Mouse (Mus musculus): ENCODE results near the gene Ngrn. TPM values are rescaled to one million over a fixed set of nuclear protein-coding genes. Genes with fewer than 3 reads are reported as not detected.

Ngrn gene
- polyA plus RNA-seq, 1 experiment from 2014 or later = 55.1 TPM

DNA sequence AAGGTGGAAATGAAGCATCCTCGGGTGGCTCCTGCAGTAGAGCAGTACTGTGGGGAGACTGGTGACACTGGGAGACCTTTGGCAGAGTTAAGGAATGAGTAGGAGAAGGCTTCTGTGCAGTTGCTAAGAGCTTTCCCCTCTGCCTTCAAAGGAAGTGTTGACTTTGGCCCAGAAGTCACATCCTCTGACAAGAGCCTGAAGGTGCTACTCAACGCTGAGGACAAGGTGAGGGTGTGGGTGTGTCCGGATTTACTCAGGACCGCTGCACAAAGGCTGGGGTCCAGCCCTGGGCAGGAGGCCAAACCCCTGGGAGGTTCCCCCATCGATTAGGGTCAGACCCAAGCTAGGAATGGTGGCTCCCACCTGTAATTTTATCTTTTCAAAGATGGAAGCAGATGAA, 23.4 kb downstream of the Ngrn start:
- DNase-seq (ENCODE audit: low spot score) = no peak
- Histone ChIP-seq H3K27ac (ENCODE audit: low read depth, low read length) (no peak overlapping the region), H3K4me1 (replicated peaks; ENCODE audit: control insufficient read depth, insufficient read depth, low read length) (0 out of 2 replicates have a peak, but pooled peaks cover 3% of the 10 kb centered on the region), H3K4me3 (ENCODE audit: low read depth, low read length) (no peak overlapping the region), H3K9ac (ENCODE audit: low read depth, low read length) (no peak overlapping the region), H3K27me3 (replicated peaks; ENCODE audit: control insufficient read depth, insufficient read depth, low read length) (no peaks in the 10 kb centered on the region), H3K9me3 (ENCODE audit: control insufficient read depth, low read length) (no peaks in the 10 kb centered on the region), H3K4me2 (no peak overlapping the region), H3K36me3 (ENCODE audit: control insufficient read depth, insufficient read depth, low read length) (peaks cover 21% of the 10 kb centered on the region)
- no peak for ATAC-seq (replicated peaks; ENCODE audit: low FRiP score)
- 90% methylated on average over 5 of the region's 5 CpGs for WGBS

DNA sequence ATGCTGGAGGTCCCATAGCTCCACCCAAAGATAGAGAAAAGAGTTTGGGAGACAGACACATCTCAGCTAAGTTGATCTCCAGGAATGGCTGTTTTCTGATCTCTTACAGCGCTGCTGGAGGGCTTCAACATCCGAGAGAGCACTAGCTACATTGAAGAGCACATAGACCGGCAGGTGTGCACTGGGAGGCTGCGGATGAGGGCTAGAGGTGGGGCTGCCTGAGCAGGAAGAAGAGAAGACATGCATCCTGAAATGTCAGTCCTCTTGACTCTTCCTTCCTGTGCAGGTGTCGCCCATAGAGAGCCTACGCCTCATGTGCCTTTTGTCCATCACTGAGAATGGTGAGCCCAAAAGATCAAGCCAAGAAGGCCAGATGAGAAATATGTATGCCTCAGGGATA, 24.7 kb downstream of the Ngrn start:
- no peak overlapping the region for H3K4me2 ChIP-seq
- no peaks in the 10 kb centered on the region for H3K27me3 ChIP-seq (replicated peaks; ENCODE audit: control insufficient read depth, insufficient read depth, low read length)
- ATAC-seq (replicated peaks; ENCODE audit: low FRiP score) (no peak), DNase-seq (ENCODE audit: low spot score) (no peak)
- peaks cover 19% of the 10 kb centered on the region for H3K36me3 ChIP-seq (ENCODE audit: control insufficient read depth, insufficient read depth, low read length)
- no peak overlapping the region for H3K27ac ChIP-seq (ENCODE audit: low read depth, low read length)
- no peak overlapping the region for H3K4me3 ChIP-seq (ENCODE audit: low read depth, low read length)
- H3K9ac ChIP-seq (ENCODE audit: low read depth, low read length) = no peak overlapping the region
- H3K9me3 ChIP-seq (ENCODE audit: control insufficient read depth, low read length) = no peaks in the 10 kb centered on the region
- H3K4me1 ChIP-seq (replicated peaks; ENCODE audit: control insufficient read depth, insufficient read depth, low read length) = 0 out of 2 replicates have a peak, but pooled peaks cover 3% of the 10 kb centered on the region
- 91% methylated on average over 6 of the region's 6 CpGs for WGBS

DNA sequence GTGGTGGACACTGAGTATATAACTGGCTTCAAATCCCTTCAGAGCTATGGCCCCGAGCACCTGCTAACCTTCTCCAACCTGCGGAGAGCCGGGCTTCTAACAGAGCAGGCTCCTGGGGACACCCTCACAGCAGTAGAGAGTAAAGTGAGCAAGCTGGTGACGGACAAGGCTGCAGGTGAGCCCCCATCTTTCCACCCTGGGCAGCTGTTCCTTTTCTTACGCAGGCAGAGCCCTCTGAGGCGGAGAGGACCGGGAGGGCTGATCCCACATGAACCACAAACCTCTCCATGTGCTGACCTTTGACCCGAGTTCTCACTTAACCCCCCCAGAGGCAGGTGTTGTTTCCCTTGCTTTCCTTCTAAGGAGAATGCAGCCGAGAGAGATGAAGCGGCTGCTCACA, 26.7 kb downstream of the Ngrn start:
- WGBS = 85% methylated on average over 10 of the region's 10 CpGs
- no peak overlapping the region for H3K4me2 ChIP-seq
- DNase-seq (ENCODE audit: low spot score) = no peak
- 0 out of 2 replicates have a peak, but pooled peaks cover 3% of the 10 kb centered on the region for H3K4me1 ChIP-seq (replicated peaks; ENCODE audit: control insufficient read depth, insufficient read depth, low read length)
- no peak overlapping the region for H3K27ac ChIP-seq (ENCODE audit: low read depth, low read length)
- no peaks in the 10 kb centered on the region for H3K9me3 ChIP-seq (ENCODE audit: control insufficient read depth, low read length)
- peaks cover 19% of the 10 kb centered on the region for H3K36me3 ChIP-seq (ENCODE audit: control insufficient read depth, insufficient read depth, low read length)
- H3K9ac ChIP-seq (ENCODE audit: low read depth, low read length) = no peak overlapping the region
- no peaks in the 10 kb centered on the region for H3K27me3 ChIP-seq (replicated peaks; ENCODE audit: control insufficient read depth, insufficient read depth, low read length)
- ATAC-seq (replicated peaks; ENCODE audit: low FRiP score) = no peak
- H3K4me3 ChIP-seq (ENCODE audit: low read depth, low read length) = no peak overlapping the region

DNA sequence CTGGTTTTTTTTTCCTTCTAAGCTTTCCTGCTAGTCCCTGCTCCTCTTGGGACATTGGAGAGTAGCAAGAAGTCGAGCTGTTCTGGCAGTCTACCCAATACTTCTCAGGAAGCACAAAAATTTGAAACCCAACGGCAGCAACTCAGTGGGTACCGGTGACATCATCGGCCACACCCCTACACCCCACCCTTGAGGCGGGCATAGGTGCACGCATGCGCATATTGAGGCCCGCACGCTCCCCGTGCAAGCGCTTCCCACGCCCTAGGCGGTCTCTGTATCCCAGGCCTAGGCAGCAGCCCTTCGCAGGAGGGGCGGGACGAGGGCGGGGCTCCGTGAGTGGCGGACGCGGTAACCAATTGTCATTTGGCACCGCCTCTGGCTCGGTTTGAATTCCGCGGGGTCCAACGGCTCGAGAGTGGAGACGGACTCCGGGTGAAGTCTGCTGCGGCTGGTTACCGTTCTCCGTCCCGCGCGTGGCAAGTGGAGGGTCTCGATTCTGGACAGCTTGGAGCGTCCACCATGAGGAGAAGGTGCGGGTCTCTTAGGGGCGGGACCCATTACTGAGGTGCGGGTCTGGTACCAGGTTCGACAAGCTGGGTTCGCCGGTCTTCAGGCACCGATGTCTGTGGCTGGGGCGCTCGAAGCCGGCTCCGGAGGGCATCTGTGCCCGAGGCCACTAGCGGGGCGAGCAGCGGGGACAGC, 33.2 kb downstream of the Ngrn start, which contains the start of gene Prc1:
Gene Prc1, plus strand, starts transcription at position 389 of the 702 bp plus-strand sequence.
- Histone ChIP-seq H3K4me3 (ENCODE audit: low read depth, low read length) (peak within 1 kb of the TSS; percentile 98), H3K36me3 (ENCODE audit: control insufficient read depth, insufficient read depth, low read length) (peaks cover 3% of the 10 kb centered on the region; the same call in 1 of the 2 replicates), H3K4me2 (peak within 1 kb of the TSS; percentile 87), H3K27me3 (replicated peaks; ENCODE audit: control insufficient read depth, insufficient read depth, low read length) (no peaks in the 10 kb centered on the region), H3K9ac (ENCODE audit: low read depth, low read length) (peak within 1 kb of the TSS; percentile 98), H3K9me3 (ENCODE audit: control insufficient read depth, low read length) (no peaks in the 10 kb centered on the region), H3K4me1 (replicated peaks; ENCODE audit: control insufficient read depth, insufficient read depth, low read length) (peaks cover 18% of the 10 kb centered on the region), H3K27ac (ENCODE audit: low read depth, low read length) (peak within 1 kb of the TSS; percentile 92)
- ATAC-seq (replicated peaks; ENCODE audit: low FRiP score) (peak; percentile 99), DNase-seq (ENCODE audit: low spot score) (peak; percentile 99)
- WGBS = 1% methylated on average over 52 of the region's 52 CpGs

DNA sequence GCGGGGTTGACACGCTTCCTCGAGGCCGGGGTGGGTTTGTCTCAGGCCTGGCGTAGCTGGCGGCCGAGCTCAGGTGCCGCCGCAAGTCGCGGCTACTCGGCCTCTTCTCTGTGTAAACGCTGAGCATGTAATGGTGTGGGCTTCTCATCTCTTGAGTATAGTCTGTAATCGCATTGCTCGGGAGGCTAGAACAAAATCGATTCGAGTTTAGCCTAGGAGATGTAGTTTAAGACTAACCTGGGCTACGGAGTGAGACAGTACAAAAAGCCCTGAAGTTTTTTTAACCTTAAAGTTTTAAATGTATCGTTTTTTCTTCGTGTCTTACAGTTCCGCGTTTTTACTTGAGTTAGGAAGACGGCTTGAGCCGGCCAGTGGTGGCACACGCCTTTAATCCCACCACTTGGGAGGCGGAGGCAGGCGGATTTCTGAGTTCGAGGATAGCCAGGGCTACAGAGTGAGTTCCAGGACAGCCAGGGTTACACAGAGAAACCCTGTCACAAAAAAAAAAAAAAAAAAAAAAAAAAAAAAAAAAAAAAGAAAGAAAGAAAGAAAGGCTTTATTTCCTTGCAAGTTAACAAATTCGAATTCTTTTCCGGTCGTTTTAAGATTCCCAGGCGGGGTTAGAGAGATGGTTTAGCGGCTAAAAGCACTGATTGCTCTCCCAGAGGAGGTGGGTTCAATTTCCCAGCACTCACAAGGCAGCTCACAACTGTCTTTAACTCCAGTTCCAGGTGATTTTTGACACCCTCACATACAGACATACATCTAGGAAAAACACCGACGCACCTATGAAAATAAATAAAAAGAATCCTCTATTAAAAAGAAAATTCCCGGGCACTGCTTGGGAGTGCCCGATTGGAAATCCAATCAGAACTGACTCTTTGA, 34.0 kb downstream of the Ngrn start:
- Histone ChIP-seq H3K4me2 (peak overlapping the region; percentile 87), H3K9me3 (ENCODE audit: control insufficient read depth, low read length) (no peaks in the 10 kb centered on the region), H3K4me1 (replicated peaks; ENCODE audit: control insufficient read depth, insufficient read depth, low read length) (peaks cover 18% of the 10 kb centered on the region), H3K27ac (ENCODE audit: low read depth, low read length) (peak overlapping the region; percentile 92), H3K36me3 (ENCODE audit: control insufficient read depth, insufficient read depth, low read length) (peaks cover 6% of the 10 kb centered on the region; the same call in 1 of the 2 replicates), H3K9ac (ENCODE audit: low read depth, low read length) (peak overlapping the region; percentile 98), H3K27me3 (replicated peaks; ENCODE audit: control insufficient read depth, insufficient read depth, low read length) (no peaks in the 10 kb centered on the region), H3K4me3 (ENCODE audit: low read depth, low read length) (peak overlapping the region; percentile 98)
- DNase-seq (ENCODE audit: low spot score) = peak; percentile 46
- WGBS = 8% methylated on average over 37 of the region's 37 CpGs
- peak; percentile 54 for ATAC-seq (replicated peaks; ENCODE audit: low FRiP score)

DNA sequence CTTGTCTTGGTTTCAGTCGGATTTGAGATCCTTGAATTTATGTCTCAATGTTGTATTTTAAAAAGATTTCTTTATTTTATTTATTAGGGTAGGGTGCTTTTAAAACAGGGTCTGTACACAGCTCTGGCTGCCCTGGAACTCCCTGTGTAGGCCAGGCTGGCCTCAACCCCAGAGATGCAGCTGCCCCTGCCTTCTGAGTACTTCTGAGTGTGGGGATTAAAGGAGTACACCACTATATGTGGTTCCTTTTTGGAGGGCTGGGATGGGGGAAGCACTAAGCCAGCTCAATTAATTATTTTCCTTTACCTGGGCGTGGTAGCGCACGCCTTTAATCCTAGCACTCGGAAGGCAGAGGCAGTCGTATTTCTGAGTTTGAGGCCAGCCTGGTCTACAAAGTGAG, 35.4 kb downstream of the Ngrn start:
- DNase-seq (ENCODE audit: low spot score) (no peak), ATAC-seq (replicated peaks; ENCODE audit: low FRiP score) (no peak)
- 88% methylated on average over 6 of the region's 6 CpGs for WGBS
- no peaks in the 10 kb centered on the region for H3K9me3 ChIP-seq (ENCODE audit: control insufficient read depth, low read length)
- peaks cover 15% of the 10 kb centered on the region for H3K36me3 ChIP-seq (ENCODE audit: control insufficient read depth, insufficient read depth, low read length)
- H3K4me3 ChIP-seq (ENCODE audit: low read depth, low read length) = peak overlapping the region; percentile 98; the same call in 1 of the 2 replicates
- H3K4me2 ChIP-seq = peak overlapping the region; percentile 87
- H3K27me3 ChIP-seq (replicated peaks; ENCODE audit: control insufficient read depth, insufficient read depth, low read length) = no peaks in the 10 kb centered on the region
- H3K9ac ChIP-seq (ENCODE audit: low read depth, low read length) = no peak overlapping the region
- H3K4me1 ChIP-seq (replicated peaks; ENCODE audit: control insufficient read depth, insufficient read depth, low read length) = peaks cover 18% of the 10 kb centered on the region
- no peak overlapping the region for H3K27ac ChIP-seq (ENCODE audit: low read depth, low read length)

DNA sequence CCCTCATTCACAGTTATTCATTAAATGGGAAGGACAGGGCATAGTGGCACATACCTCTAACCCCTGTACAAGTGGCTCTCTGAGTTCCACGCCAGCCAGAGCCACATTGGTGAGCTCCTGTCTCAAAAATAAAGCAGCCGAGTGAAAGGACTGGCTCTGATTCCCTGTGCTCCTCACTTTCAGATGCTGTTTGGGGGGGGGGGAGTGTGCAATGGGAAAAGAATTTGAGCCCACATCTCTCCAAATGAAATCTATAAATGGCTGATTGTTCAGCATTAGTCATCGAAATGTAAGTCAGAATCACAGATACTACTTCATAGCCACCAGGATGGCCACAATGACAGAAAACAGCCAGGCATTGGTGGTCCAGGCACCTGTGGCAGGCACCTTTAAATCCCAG, 36.0 kb downstream of the Ngrn start:
- WGBS = 86% methylated on average over 3 of the region's 3 CpGs
- no peak for ATAC-seq (replicated peaks; ENCODE audit: low FRiP score)
- Histone ChIP-seq H3K9ac (ENCODE audit: low read depth, low read length) (no peak overlapping the region; the same call in 1 of the 2 replicates), H3K36me3 (ENCODE audit: control insufficient read depth, insufficient read depth, low read length) (peaks cover 20% of the 10 kb centered on the region), H3K27ac (ENCODE audit: low read depth, low read length) (no peak overlapping the region), H3K9me3 (ENCODE audit: control insufficient read depth, low read length) (no peaks in the 10 kb centered on the region), H3K4me3 (ENCODE audit: low read depth, low read length) (peak overlapping the region; percentile 1; the same call in 1 of the 2 replicates), H3K4me1 (replicated peaks; ENCODE audit: control insufficient read depth, insufficient read depth, low read length) (peaks cover 18% of the 10 kb centered on the region), H3K4me2 (peak overlapping the region; percentile 87; the same call in 1 of the 2 replicates), H3K27me3 (replicated peaks; ENCODE audit: control insufficient read depth, insufficient read depth, low read length) (no peaks in the 10 kb centered on the region)
- no peak for DNase-seq (ENCODE audit: low spot score)

DNA sequence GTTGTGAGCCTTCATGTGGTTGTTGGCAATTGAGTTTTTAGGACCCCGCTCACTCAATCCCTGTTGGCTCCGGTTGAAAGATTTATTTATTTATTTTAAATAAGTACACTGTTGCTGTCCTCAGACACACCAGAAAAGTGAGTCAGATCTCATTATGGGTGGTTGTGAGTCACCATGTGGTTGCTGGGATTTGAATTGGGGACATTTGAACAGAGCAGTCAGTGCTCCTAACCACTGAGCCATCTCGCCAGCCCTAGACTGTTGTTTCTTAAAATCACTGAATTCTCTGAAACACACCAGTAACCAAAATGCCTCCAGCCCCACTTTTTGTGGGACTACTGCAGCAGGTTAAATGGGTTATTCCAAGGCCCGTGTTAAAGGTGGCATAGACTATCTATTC, 37.7 kb downstream of the Ngrn start:
- Histone ChIP-seq H3K9ac (ENCODE audit: low read depth, low read length) (no peak overlapping the region), H3K4me2 (no peak overlapping the region), H3K4me1 (replicated peaks; ENCODE audit: control insufficient read depth, insufficient read depth, low read length) (peaks cover 18% of the 10 kb centered on the region), H3K9me3 (ENCODE audit: control insufficient read depth, low read length) (no peaks in the 10 kb centered on the region), H3K27me3 (replicated peaks; ENCODE audit: control insufficient read depth, insufficient read depth, low read length) (no peaks in the 10 kb centered on the region), H3K4me3 (ENCODE audit: low read depth, low read length) (no peak overlapping the region), H3K27ac (ENCODE audit: low read depth, low read length) (no peak overlapping the region), H3K36me3 (ENCODE audit: control insufficient read depth, insufficient read depth, low read length) (peaks cover 29% of the 10 kb centered on the region)
- WGBS = 89% methylated on average over 4 of the region's 4 CpGs
- ATAC-seq (replicated peaks; ENCODE audit: low FRiP score) (no peak), DNase-seq (ENCODE audit: low spot score) (no peak)
